Comparison of ENCODE assay signal across 8 mouse cellular contexts in genomic region chr11:116580711-116581375, GRCm38 (mm10). TPM values are rescaled to one million over a fixed set of nuclear protein-coding genes. Genes with fewer than 3 reads are reported as not detected.
A peak's percentile ranks its signal among the peaks of the same experiment; 100 is the strongest.
DNase-seq lines count a peak whose midpoint lies in the region; ATAC-seq lines count a peak whose summit lies in the region.

No protein-coding gene starts in this region.

- WGBS in embryonic facial prominence, embryonic 13.5 days, result under 1% methylated on average over 79 of the region's 91 CpGs
- WGBS in heart, embryonic 14.5 days, result under 1% methylated on average over 85 of the region's 91 CpGs
- WGBS in lung, embryonic 15.5 days, result under 1% methylated on average over 74 of the region's 91 CpGs

- no peaks in the 10 kb centered on the region for H3K27me3 ChIP-seq in embryonic facial prominence, embryonic 13.5 days
- no peaks in the 10 kb centered on the region for H3K27me3 ChIP-seq in heart, embryonic 14.5 days (ENCODE audit: control insufficient read depth, insufficient read depth, low read length)
- no peaks in the 10 kb centered on the region for H3K27me3 ChIP-seq in lung, embryonic 15.5 days

- peak; percentile 24 to 48 for DNase-seq in CD8-positive naive resting alpha-beta T cell, adult 2 months (ENCODE audit: low read depth in 2 of 2, low spot score in 2 of 2)
- DNase-seq in adrenal gland, postnatal 25 days, result peak; percentile 57
- DNase-seq in kidney, postnatal 25 days, result peak; percentile 44 to 67
- DNase-seq in testis, postnatal 14 days (ENCODE audit: low spot score), result peak; percentile 72

- no peaks in the 10 kb centered on the region for H3K36me3 ChIP-seq in embryonic facial prominence, embryonic 13.5 days
- H3K36me3 ChIP-seq in heart, embryonic 14.5 days (ENCODE audit: control insufficient read depth, insufficient read depth, low read length), result peaks cover 4% of the 10 kb centered on the region; the same call in 1 of the 2 replicates
- no peaks in the 10 kb centered on the region for H3K36me3 ChIP-seq in lung, embryonic 15.5 days

- H3K27ac ChIP-seq in embryonic facial prominence, embryonic 13.5 days, result peak overlapping the region; percentile 74
- H3K27ac ChIP-seq in heart, embryonic 14.5 days (replicated peaks in 1 of 2; ENCODE audit: control insufficient read depth in 1 of 2, insufficient read depth in 1 of 2, low read depth in 2 of 2, low read length in 2 of 2), result peak overlapping the region; percentile 9 to 78; a peak in 3 of 4 replicates
- peak overlapping the region; percentile 37; the same call in 1 of the 2 replicates for H3K27ac ChIP-seq in lung, embryonic 15.5 days

- H3K9ac ChIP-seq in embryonic facial prominence, embryonic 13.5 days, result peak overlapping the region; percentile 93
- peak overlapping the region; percentile 95 for H3K9ac ChIP-seq in heart, embryonic 14.5 days (ENCODE audit: low read length)
- peak overlapping the region; percentile 79 for H3K9ac ChIP-seq in lung, embryonic 15.5 days

- peak; percentile 61 for ATAC-seq in embryonic facial prominence, embryonic 13.5 days (ENCODE audit: insufficient number of reproducible peaks, insufficient read depth, low FRiP score, low TSS enrichment, low read depth)
- ATAC-seq in heart, embryonic 14.5 days (ENCODE audit: insufficient number of reproducible peaks, insufficient read depth, low FRiP score, low read depth), result peak; percentile 79
- ATAC-seq in lung, embryonic 15.5 days (ENCODE audit: borderline replicate concordance, extremely low read depth, low FRiP score, low TSS enrichment), result peak; percentile 74
- peak; percentile 24; the same call in 1 of the 2 replicates for ATAC-seq in neutrophil, adult 5-6 weeks (ENCODE audit: extremely low read depth, insufficient number of reproducible peaks, low FRiP score, poor library complexity, severe bottlenecking)

- H3K4me1 ChIP-seq in embryonic facial prominence, embryonic 13.5 days, result peaks cover 39% of the 10 kb centered on the region
- peaks cover 11 to 28% of the 10 kb centered on the region in 2 experiments for H3K4me1 ChIP-seq in heart, embryonic 14.5 days (ENCODE audit: control insufficient read depth in 2 of 2, insufficient read depth in 2 of 2, low read length in 2 of 2)
- peaks cover 10% of the 10 kb centered on the region for H3K4me1 ChIP-seq in lung, embryonic 15.5 days

- H3K9me3 ChIP-seq in embryonic facial prominence, embryonic 13.5 days, result no peaks in the 10 kb centered on the region
- H3K9me3 ChIP-seq in heart, embryonic 14.5 days (ENCODE audit: control insufficient read depth, low read length), result no peaks in the 10 kb centered on the region
- no peaks in the 10 kb centered on the region for H3K9me3 ChIP-seq in lung, embryonic 15.5 days

- peak overlapping the region; percentile 95 for H3K4me3 ChIP-seq in embryonic facial prominence, embryonic 13.5 days
- H3K4me3 ChIP-seq in heart, embryonic 14.5 days (ENCODE audit: control insufficient read depth in 1 of 2, insufficient read depth in 1 of 2, low read depth in 1 of 2, low read length in 2 of 2), result peak overlapping the region; percentile 61 to 96
- peak overlapping the region; percentile 87 for H3K4me3 ChIP-seq in lung, embryonic 15.5 days

- peak overlapping the region; percentile 86 for H3K4me2 ChIP-seq in embryonic facial prominence, embryonic 13.5 days
- peak overlapping the region; percentile 95 for H3K4me2 ChIP-seq in heart, embryonic 14.5 days (ENCODE audit: low read length)
- peak overlapping the region; percentile 88 for H3K4me2 ChIP-seq in lung, embryonic 15.5 days

RNA-seq across cellular contexts. Expression of gene Ube2o, which starts 0.4 kb away (rescaled TPM):
- total RNA-seq in adrenal gland, postnatal 25 days (2021), result 32.7 and 34.1 TPM in 2 replicates
- 9.7 and 11.5 TPM in 2 replicates for polyA plus RNA-seq in embryonic facial prominence, embryonic 13.5 days (2015; fragmentation: Nextera tagmentation; extraction: Ambion mirVana)
- 14.4 and 17.1 TPM in 2 replicates for polyA plus RNA-seq in heart, embryonic 14.5 days (2014; fragmentation: Nextera tagmentation; extraction: Ambion mirVana)
- 12.6 and 14.8 TPM in 2 replicates for polyA plus RNA-seq in lung, embryonic 15.5 days (2015; fragmentation: Nextera tagmentation; extraction: Ambion mirVana)
- total RNA-seq in neutrophil, adult 5-6 weeks (2017), result 47.6 and 47.9 TPM in 2 replicates

RNA-seq across cellular contexts. Expression of gene Aanat, which starts 5.4 kb away (rescaled TPM):
- total RNA-seq in adrenal gland, postnatal 25 days (2021), result not detected in 2 replicates
- not detected in 2 replicates for polyA plus RNA-seq in embryonic facial prominence, embryonic 13.5 days (2015; fragmentation: Nextera tagmentation; extraction: Ambion mirVana)
- 0.28 TPM in 1 of 2 replicates, not detected in the other for polyA plus RNA-seq in heart, embryonic 14.5 days (2014; fragmentation: Nextera tagmentation; extraction: Ambion mirVana)
- not detected in 2 replicates for polyA plus RNA-seq in lung, embryonic 15.5 days (2015; fragmentation: Nextera tagmentation; extraction: Ambion mirVana)
- not detected in 2 replicates for total RNA-seq in neutrophil, adult 5-6 weeks (2017)

RNA-seq across cellular contexts. Expression of gene Rhbdf2, which starts 46.0 kb away (rescaled TPM):
- total RNA-seq in adrenal gland, postnatal 25 days (2021), result 17.7 and 24.6 TPM in 2 replicates
- 4.2 and 4.3 TPM in 2 replicates for polyA plus RNA-seq in embryonic facial prominence, embryonic 13.5 days (2015; fragmentation: Nextera tagmentation; extraction: Ambion mirVana)
- polyA plus RNA-seq in heart, embryonic 14.5 days (2014; fragmentation: Nextera tagmentation; extraction: Ambion mirVana), result 6.4 and 6.6 TPM in 2 replicates
- 12.5 and 13.5 TPM in 2 replicates for polyA plus RNA-seq in lung, embryonic 15.5 days (2015; fragmentation: Nextera tagmentation; extraction: Ambion mirVana)
- total RNA-seq in neutrophil, adult 5-6 weeks (2017), result 55.6 and 69.0 TPM in 2 replicates

RNA-seq across cellular contexts. Expression of gene Sphk1, which starts 50.1 kb away (rescaled TPM):
- total RNA-seq in adrenal gland, postnatal 25 days (2021), result 0.57 and 1.5 TPM in 2 replicates
- 5.0 and 6.1 TPM in 2 replicates for polyA plus RNA-seq in embryonic facial prominence, embryonic 13.5 days (2015; fragmentation: Nextera tagmentation; extraction: Ambion mirVana)
- polyA plus RNA-seq in heart, embryonic 14.5 days (2014; fragmentation: Nextera tagmentation; extraction: Ambion mirVana), result 2.3 and 2.5 TPM in 2 replicates
- 6.2 and 6.9 TPM in 2 replicates for polyA plus RNA-seq in lung, embryonic 15.5 days (2015; fragmentation: Nextera tagmentation; extraction: Ambion mirVana)
- total RNA-seq in neutrophil, adult 5-6 weeks (2017), result not detected in 2 replicates

Comparison
In these comparisons a context has a peak if more than half of its experiments do, and no peak if none do; other contexts are left out.
1. Peak in every context shown above with its lines: DNase-seq, ATAC-seq, H3K4me3 ChIP-seq and H3K27ac ChIP-seq.
2. ATAC-seq: peak in every context shown above with its lines; median percentile 79 in heart, embryonic 14.5 days; 74 in lung, embryonic 15.5 days; 61 in embryonic facial prominence, embryonic 13.5 days; 24 in neutrophil, adult 5-6 weeks.